Mouse (Mus musculus) embryonic fibroblast, embryonic 13.5 days (primary cell): Measurements from ENCODE around the gene Zfp653. TPM values are rescaled to one million over a fixed set of nuclear protein-coding genes. Genes with fewer than 3 reads are reported as not detected.

Source experiments
- H3K27ac ChIP-seq: 2 replicates; pipeline ENCODE4 v1.5.1; 2012; ENCODE audit warnings: low read length, control low read depth, inconsistent platforms; ENCODE audit not compliant: insufficient read depth
- H3K4me1 ChIP-seq: 2 replicates; pipeline ENCODE4 v1.6.1; 2011; ENCODE audit warnings: low read length; ENCODE audit not compliant: control insufficient read depth, insufficient read depth
- H3K4me3 ChIP-seq: 2 replicates; pipeline ENCODE4 v1.5.1; 2011; ENCODE audit warnings: mild to moderate bottlenecking, control low read depth, low read length; ENCODE audit not compliant: insufficient read depth
- CTCF ChIP-seq: IDR thresholded peaks from 2 replicates; pipeline ENCODE4 v1.5.1; 2011; ENCODE audit warnings: mild to moderate bottlenecking, control low read depth, low read length, moderate library complexity, borderline replicate concordance; ENCODE audit not compliant: insufficient read depth
- POLR2A ChIP-seq: IDR thresholded peaks from 2 replicates; pipeline ENCODE4 v1.6.1; 2011; ENCODE audit warnings: low read depth, mild to moderate bottlenecking, control low read depth, low read length, moderate library complexity
- polyA plus RNA-seq: library from polyadenylated mRNA; stranded (reverse); fragments of >200 nt; gene quantifications from 2 replicates; pipeline ENCODE4 v1.2.4, GENCODE M21; 2011; ENCODE audit warnings: low read depth; ENCODE audit not compliant: missing spikeins, insufficient read length

The Zfp653 gene
- polyA plus RNA-seq, 1 experiment = 4.4 TPM

GRCm38 (mm10) chr9:22053657-22054056, 17.5 kb downstream of the Zfp653 start:
- Histone ChIP-seq H3K4me1 (no peaks in the 10 kb centered on the region), H3K27ac (no peak overlapping the region), H3K4me3 (no peak overlapping the region)
- TF ChIP-seq POLR2A = no peak
- TF ChIP-seq CTCF = no peak

DNA sequence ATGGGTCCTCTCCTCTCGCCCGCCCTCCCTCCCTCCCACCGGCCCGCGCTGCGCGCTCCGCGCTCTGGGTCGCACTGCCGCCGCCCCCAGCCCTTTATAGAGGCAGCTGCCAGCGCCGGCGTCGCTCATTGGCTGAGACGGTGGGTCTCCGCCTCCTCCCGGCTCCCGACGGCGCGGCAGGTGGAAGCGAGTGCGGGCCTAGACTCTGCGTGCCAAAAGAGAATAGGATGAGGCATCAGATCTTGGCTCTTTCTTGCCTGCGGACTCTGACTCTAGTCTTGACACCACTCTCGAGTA, 19.3 kb downstream of the Zfp653 start, which contains the start of gene Elavl3:
Gene Elavl3, minus strand, starts transcription at position 66 of the 297 bp plus-strand sequence.
- TF ChIP-seq CTCF = no peak
- H3K4me1 ChIP-seq = no peaks in the 10 kb centered on the region
- no peak within 1 kb of the TSS for H3K4me3 ChIP-seq
- no peak within 1 kb of the TSS for H3K27ac ChIP-seq

DNA sequence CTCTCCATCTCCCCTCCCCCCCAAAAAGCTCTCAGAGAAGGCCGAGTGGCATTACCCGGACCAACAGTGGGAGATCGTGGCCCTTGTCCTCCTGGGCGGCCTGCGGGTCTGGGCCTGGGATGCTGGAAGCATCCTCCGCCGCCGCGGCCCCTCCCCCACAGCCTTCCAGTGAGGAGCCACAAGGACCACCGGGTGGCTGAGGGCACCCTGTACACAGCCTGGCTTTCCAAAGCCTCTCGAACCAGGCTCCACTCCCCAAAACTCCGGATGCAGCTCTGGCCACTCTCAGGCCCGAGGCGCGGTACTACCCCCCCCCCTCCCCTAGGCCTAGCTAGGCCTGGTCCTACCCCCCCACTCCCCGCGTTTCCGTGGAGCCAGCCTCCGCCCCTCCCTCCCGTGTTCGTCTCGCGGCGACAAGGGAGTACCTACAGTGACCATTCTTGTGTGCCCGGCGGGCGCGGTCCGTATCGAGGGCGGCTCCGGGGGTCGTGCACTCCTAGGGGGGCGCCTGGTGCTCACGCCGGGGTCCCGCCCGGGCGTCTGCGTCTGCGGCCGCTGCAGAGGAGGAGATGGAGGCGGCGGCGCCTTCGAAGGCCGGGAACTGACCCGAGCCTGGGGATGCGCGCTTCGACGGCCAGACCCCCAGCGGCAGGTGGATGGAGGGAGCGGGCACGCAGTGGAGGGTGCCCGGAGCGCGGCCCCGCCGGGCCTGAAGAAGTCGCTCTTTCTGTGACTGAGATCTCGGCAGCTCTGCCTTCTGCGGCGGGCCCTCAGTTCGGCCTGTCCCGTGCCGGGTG, 19.8 kb downstream of the Zfp653 start:
- no peak overlapping the region for H3K4me3 ChIP-seq
- no peak for TF ChIP-seq POLR2A
- no peak for TF ChIP-seq CTCF
- H3K4me1 ChIP-seq = no peaks in the 10 kb centered on the region
- H3K27ac ChIP-seq = no peak overlapping the region

DNA sequence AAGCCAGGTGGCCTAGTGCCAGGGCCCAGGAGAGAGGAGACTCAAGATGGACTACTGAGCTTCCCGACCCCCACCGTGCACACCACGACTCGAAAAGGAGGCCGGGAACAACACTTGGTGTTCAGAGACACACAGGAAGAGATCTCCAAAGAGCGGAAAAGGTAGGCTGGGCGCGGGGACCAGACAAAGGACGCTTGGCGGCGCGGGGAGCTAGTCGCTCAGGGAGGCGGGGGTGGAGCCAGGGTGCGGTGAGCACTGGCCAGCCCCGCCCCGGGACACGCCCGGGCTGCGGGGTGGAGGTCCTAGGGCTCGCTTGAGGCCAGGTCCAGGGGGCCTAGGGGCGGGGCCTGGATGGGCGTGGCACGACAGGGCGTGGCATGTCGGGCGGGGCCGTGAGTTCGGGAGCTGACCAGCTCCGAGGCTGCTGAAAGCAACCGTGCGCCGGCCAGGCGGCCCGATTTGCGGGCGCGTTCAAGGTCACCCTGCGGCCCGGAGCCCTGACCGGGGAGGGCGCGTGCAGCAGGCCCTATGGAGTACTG, 20.8 kb downstream of the Zfp653 start:
- Histone ChIP-seq H3K4me3 (no peak overlapping the region), H3K4me1 (no peaks in the 10 kb centered on the region), H3K27ac (no peak overlapping the region)
- TF ChIP-seq POLR2A (no peak), CTCF (no peak)

- TF ChIP-seq CTCF = no peak
- no peak for TF ChIP-seq POLR2A
- Histone ChIP-seq H3K4me1 (no peaks in the 10 kb centered on the region), H3K27ac (no peak overlapping the region), H3K4me3 (no peak overlapping the region)
These were observed 21.4 kb downstream of the Zfp653 start for GRCm38 (mm10) chr9:22049721-22050270.

- H3K4me3 ChIP-seq = no peak overlapping the region
- no peak overlapping the region for H3K27ac ChIP-seq
- no peak for TF ChIP-seq CTCF
- no peak for TF ChIP-seq POLR2A
- no peaks in the 10 kb centered on the region for H3K4me1 ChIP-seq
These were observed 21.9 kb downstream of the Zfp653 start for GRCm38 (mm10) chr9:22049315-22049714.

DNA sequence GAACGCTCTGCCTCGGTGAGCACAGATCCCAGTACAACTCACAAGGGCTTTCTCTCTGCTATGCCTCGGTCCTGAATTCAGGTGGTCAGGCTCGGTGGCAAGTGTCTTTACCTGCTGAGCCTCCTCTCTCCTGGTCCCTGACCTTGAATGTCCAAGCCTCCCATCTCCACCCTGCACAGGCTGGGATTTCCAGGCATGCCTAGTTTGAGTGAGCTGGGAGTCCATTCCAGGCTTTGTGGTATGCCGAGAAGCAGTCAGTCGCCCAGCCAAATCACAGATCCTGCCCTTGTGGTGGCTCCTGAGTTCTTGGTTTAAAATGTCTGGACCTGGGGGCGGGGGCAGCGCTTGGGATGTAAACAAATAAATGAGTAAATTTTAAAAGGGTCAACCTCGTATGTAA, 23.8 kb downstream of the Zfp653 start:
- no peak for TF ChIP-seq POLR2A
- TF ChIP-seq CTCF = no peak
- no peaks in the 10 kb centered on the region for H3K4me1 ChIP-seq
- no peak overlapping the region for H3K4me3 ChIP-seq
- H3K27ac ChIP-seq = no peak overlapping the region

- H3K27ac ChIP-seq = no peak overlapping the region
- H3K4me3 ChIP-seq = no peak overlapping the region
- TF ChIP-seq CTCF (no peak), POLR2A (no peak)
- H3K4me1 ChIP-seq = no peaks in the 10 kb centered on the region
These were observed 29.3 kb downstream of the Zfp653 start for GRCm38 (mm10) chr9:22041832-22042231.

DNA sequence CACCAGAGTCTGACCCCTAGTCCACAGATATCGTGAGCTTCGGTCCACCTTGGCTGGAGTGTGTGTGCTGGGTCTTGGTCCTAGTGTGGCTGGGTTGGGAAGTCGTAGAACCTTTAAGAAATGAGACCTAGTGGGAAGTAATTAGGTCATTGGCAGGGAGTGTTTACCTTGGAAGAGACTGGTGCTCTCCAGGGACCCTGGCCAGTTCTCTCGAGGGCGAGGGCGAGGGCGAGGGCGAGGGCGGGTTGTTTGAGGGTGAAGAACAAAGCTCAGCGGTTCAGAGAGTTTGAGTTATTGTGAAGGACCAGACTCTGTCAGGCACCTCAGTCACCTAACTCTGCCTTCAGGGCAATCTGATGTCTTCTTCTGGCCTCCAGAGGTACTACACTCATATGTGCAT, 33.4 kb downstream of the Zfp653 start:
- Histone ChIP-seq H3K27ac (no peak overlapping the region), H3K4me1 (no peaks in the 10 kb centered on the region), H3K4me3 (no peak overlapping the region)
- no peak for TF ChIP-seq CTCF

DNA sequence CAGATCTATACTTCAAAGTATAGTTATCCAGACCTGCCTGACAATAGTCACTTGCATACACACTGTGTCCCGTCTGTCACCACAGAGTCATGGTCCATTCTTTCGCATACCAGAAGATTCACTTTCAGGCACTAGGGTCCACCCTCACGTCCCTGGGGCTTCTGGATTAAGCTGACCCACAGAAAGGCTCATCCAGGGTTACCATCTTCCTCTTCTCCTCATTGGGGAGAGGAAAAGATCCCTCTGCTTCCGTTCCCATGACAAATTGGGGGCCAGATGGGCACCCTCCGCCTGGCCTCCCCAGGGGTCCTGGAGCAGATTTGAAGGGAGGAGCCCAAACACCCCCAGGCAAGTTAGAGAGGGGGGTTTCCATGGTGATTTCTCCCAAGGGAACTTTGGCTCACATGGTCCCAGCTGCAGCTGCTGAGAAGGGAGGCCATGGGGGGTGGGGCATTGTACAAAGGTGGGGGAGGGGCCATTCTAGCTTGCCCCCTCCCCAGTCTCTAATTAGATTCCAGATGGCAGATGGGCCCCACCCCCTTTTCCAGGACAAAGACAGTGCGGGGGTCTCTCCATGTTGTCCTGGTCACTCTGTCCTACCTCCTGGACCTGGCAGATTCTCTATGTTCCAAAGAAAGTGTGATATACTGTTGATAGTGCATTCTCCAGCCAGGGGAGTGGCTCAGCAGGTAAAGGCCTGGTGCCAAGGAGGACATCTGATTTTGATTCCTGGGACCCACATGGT, 35.7 kb downstream of the Zfp653 start:
- Histone ChIP-seq H3K4me1 (no peaks in the 10 kb centered on the region), H3K4me3 (no peak overlapping the region), H3K27ac (no peak overlapping the region)
- no peak for TF ChIP-seq CTCF
- TF ChIP-seq POLR2A = no peak
